In the genomic region with DNA sequence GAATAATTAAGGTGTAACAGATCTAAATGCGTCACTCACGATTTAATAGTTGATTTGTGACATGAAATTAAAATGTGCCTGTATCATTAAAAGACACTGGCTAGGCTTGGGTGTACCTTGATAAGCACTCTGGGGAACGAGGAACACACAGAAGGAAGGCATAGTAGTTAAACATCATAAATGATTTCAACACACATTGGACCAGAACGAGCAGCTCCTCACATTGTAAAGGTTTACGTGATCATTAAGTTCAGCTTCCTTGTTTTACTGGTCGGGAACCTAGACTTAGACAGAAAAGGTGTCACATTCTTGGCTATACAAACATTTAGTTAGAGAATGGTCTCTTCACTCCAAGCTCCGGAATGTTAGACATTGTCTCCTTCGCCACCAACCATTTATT, we compare ENCODE assay signal across 29 mouse cellular contexts. TPM values are rescaled to one million over a fixed set of nuclear protein-coding genes. Genes with fewer than 3 reads are reported as not detected.
DNase-seq lines count a peak whose midpoint lies in the region; ATAC-seq and TF ChIP-seq lines count a peak whose summit lies in the region.
"Had no signal": no experiment of that assay in that cellular context is flagged by ENCODE, and none has a peak within 500 bp of the region (broad histone marks: within the 10 kb centered on the region; RNA-seq: fewer than 3 reads in every experiment).

No protein-coding gene starts in this region.

- no peaks in the 10 kb centered on the region for H3K27me3 ChIP-seq in neural tube, embryonic 12.5 days (replicated peaks)
- no peaks in the 10 kb centered on the region for H3K27me3 ChIP-seq in intestine, postnatal 0 days (replicated peaks; ENCODE audit: control insufficient read depth, insufficient read depth, low read length)
- H3K27me3 ChIP-seq in limb, embryonic 15.5 days, result peaks cover 5% of the 10 kb centered on the region; the same call in 1 of the 2 replicates
- H3K27me3 ChIP-seq in forebrain, embryonic 11.5 days (ENCODE audit: control insufficient read depth, insufficient read depth, low read length), result no peaks in the 10 kb centered on the region
- H3K27me3 ChIP-seq in heart, adult 2 months (ENCODE audit: control insufficient read depth, insufficient read depth, low read length), result no peaks in the 10 kb centered on the region
- H3K27me3 ChIP-seq: midbrain, embryonic 13.5 days had no signal

- H3K9me3 ChIP-seq in neural tube, embryonic 12.5 days, result no peaks in the 10 kb centered on the region
- H3K9me3 ChIP-seq in intestine, postnatal 0 days (ENCODE audit: control insufficient read depth), result no peaks in the 10 kb centered on the region
- no peaks in the 10 kb centered on the region for H3K9me3 ChIP-seq in limb, embryonic 15.5 days
- H3K9me3 ChIP-seq in forebrain, embryonic 11.5 days (ENCODE audit: control insufficient read depth, low read length), result no peaks in the 10 kb centered on the region
- H3K9me3 ChIP-seq: forebrain, embryonic 12.5 days; midbrain, embryonic 13.5 days had no signal

- no peaks in the 10 kb centered on the region for H3K36me3 ChIP-seq in neural tube, embryonic 12.5 days
- no peaks in the 10 kb centered on the region for H3K36me3 ChIP-seq in intestine, postnatal 0 days (ENCODE audit: control insufficient read depth, insufficient read depth)
- H3K36me3 ChIP-seq in limb, embryonic 15.5 days, result no peaks in the 10 kb centered on the region
- H3K36me3 ChIP-seq in forebrain, embryonic 11.5 days (ENCODE audit: control insufficient read depth, insufficient read depth, low read length), result no peaks in the 10 kb centered on the region
- no peaks in the 10 kb centered on the region for H3K36me3 ChIP-seq in heart, adult 2 months (ENCODE audit: control insufficient read depth, insufficient read depth, low read length)
- H3K36me3 ChIP-seq: forebrain, embryonic 12.5 days; midbrain, embryonic 13.5 days had no signal

- no peak for TF ChIP-seq CTCF in intestine, postnatal 0 days (IDR thresholded peaks at IDR 0.05; ENCODE audit: low read depth)
- TF ChIP-seq CTCF in heart, adult 2 months (IDR thresholded peaks at IDR 0.05), result no peak

- 54% methylated on average over 8 of the region's 8 CpGs for WGBS in neural tube, embryonic 12.5 days
- 37% methylated on average over 8 of the region's 8 CpGs for WGBS in intestine, postnatal 0 days
- WGBS in limb, embryonic 15.5 days, result 19% methylated on average over 8 of the region's 8 CpGs
- 89% methylated on average over 8 of the region's 8 CpGs for WGBS in forebrain, embryonic 11.5 days
- 79% methylated on average over 8 of the region's 8 CpGs for WGBS in heart, adult 2 months

- ATAC-seq in neural tube, embryonic 12.5 days (ENCODE audit: low FRiP score, low read depth), result no peak
- peak; percentile 85 for ATAC-seq in intestine, postnatal 0 days
- ATAC-seq in limb, embryonic 15.5 days (ENCODE audit: insufficient number of reproducible peaks, low FRiP score, low TSS enrichment, low read depth), result no peak
- ATAC-seq in forebrain, embryonic 11.5 days (replicated peaks; ENCODE audit: low FRiP score), result no peak
- ATAC-seq: hindbrain, embryonic 16.5 days; midbrain, embryonic 13.5 days had no signal

- H3K4me3 ChIP-seq in neural tube, embryonic 12.5 days, result no peak overlapping the region
- peak overlapping the region; percentile 1; the same call in 1 of the 2 replicates for H3K4me3 ChIP-seq in intestine, postnatal 0 days (ENCODE audit: low read depth, low read length)
- H3K4me3 ChIP-seq in limb, embryonic 15.5 days, result no peak overlapping the region
- no peak overlapping the region for H3K4me3 ChIP-seq in forebrain, embryonic 11.5 days (ENCODE audit: low read depth, low read length)
- H3K4me3 ChIP-seq in heart, adult 2 months, result no peak overlapping the region
- H3K4me3 ChIP-seq: forebrain, embryonic 12.5 days; gastrocnemius, adult 2 months; midbrain, embryonic 13.5 days had no signal

- TF ChIP-seq EP300 in heart, adult 2 months (IDR thresholded peaks at IDR 0.05; ENCODE audit: insufficient read depth, low read depth, low read length), result no peak

- no peak overlapping the region for H3K27ac ChIP-seq in neural tube, embryonic 12.5 days
- peak overlapping the region; percentile 84 for H3K27ac ChIP-seq in intestine, postnatal 0 days (ENCODE audit: low read depth, low read length)
- no peak overlapping the region for H3K27ac ChIP-seq in limb, embryonic 15.5 days
- no peak overlapping the region for H3K27ac ChIP-seq in forebrain, embryonic 11.5 days (ENCODE audit: low read depth, low read length)
- H3K27ac ChIP-seq in heart, adult 2 months, result no peak overlapping the region
- H3K27ac ChIP-seq: forebrain, embryonic 12.5 days; gastrocnemius, adult 2 months; midbrain, embryonic 13.5 days; stomach, postnatal 0 days had no signal

- DNase-seq in neural tube, embryonic 10.5 days (ENCODE audit: extremely low spot score, low spot score), result no peak
- no peak for DNase-seq in forebrain, embryonic 11.5 days (ENCODE audit: low spot score)
- no peak for DNase-seq in heart, adult 2 months
- DNase-seq in layer of hippocampus, adult 18-20 months (ENCODE audit: low spot score in 2 of 2), result no peak
- DNase-seq: adrenal gland, adult 2 months; cerebellum, adult 8-10 months; gastrocnemius, adult 2 months; kidney, postnatal 14 days; liver; lung, postnatal 10 days; retina, postnatal 1 day; right cerebral cortex, postnatal 4 days had no signal

- H3K9ac ChIP-seq in neural tube, embryonic 12.5 days, result no peak overlapping the region
- no peak overlapping the region for H3K9ac ChIP-seq in intestine, postnatal 0 days (ENCODE audit: low read depth, low read length)
- H3K9ac ChIP-seq in limb, embryonic 15.5 days, result no peak overlapping the region
- H3K9ac ChIP-seq in forebrain, embryonic 11.5 days (ENCODE audit: low read length), result no peak overlapping the region
- H3K9ac ChIP-seq in heart, adult 2 months (ENCODE audit: low read depth, low read length), result no peak overlapping the region
- H3K9ac ChIP-seq: forebrain, embryonic 12.5 days; midbrain, embryonic 13.5 days had no signal

- intact Hi-C loops in heart, adult 2 months (cut with DNase I), result no loop called here

- peak overlapping the region; percentile 33 for H3K4me2 ChIP-seq in neural tube, embryonic 12.5 days (replicated peaks)
- H3K4me2 ChIP-seq in intestine, postnatal 0 days (replicated peaks; ENCODE audit: low read depth), result peak overlapping the region; percentile 52
- peak overlapping the region; percentile 21 for H3K4me2 ChIP-seq in limb, embryonic 15.5 days
- no peak overlapping the region for H3K4me2 ChIP-seq in forebrain, embryonic 11.5 days (ENCODE audit: low read depth, low read length, severe bottlenecking)
- H3K4me2 ChIP-seq: forebrain, embryonic 12.5 days; midbrain, embryonic 13.5 days had no signal

- H3K79me2 ChIP-seq in heart, adult 2 months (replicated peaks; ENCODE audit: control insufficient read depth, insufficient read depth, low read length), result no peaks in the 10 kb centered on the region

- TF ChIP-seq POLR2A in heart, adult 2 months (IDR thresholded peaks at IDR 0.05; ENCODE audit: insufficient read depth, low read depth, low read length), result no peak

- no peaks in the 10 kb centered on the region for H3K4me1 ChIP-seq in neural tube, embryonic 12.5 days
- peaks cover 7% of the 10 kb centered on the region; the same call in 1 of the 2 replicates for H3K4me1 ChIP-seq in intestine, postnatal 0 days (replicated peaks; ENCODE audit: control insufficient read depth, insufficient read depth, low read length)
- peaks cover 8% of the 10 kb centered on the region; the same call in 1 of the 2 replicates for H3K4me1 ChIP-seq in limb, embryonic 15.5 days
- no peaks in the 10 kb centered on the region for H3K4me1 ChIP-seq in forebrain, embryonic 11.5 days (replicated peaks; ENCODE audit: control insufficient read depth, insufficient read depth, low read length)
- H3K4me1 ChIP-seq in heart, adult 2 months (ENCODE audit: control insufficient read depth, insufficient read depth, low read length), result no peaks in the 10 kb centered on the region
- H3K4me1 ChIP-seq: forebrain, embryonic 12.5 days had no signal

RNA-seq across cellular contexts. Expression of a gene that starts 11.8 kb away (rescaled TPM):
- not detected in 2 replicates for polyA plus RNA-seq in neural tube, embryonic 12.5 days (2016; fragmentation: Nextera tagmentation; extraction: Ambion mirVana)
- polyA plus RNA-seq in intestine, postnatal 0 days (2015; fragmentation: Nextera tagmentation; extraction: Ambion mirVana), result not detected in 2 replicates
- polyA plus RNA-seq in limb, embryonic 15.5 days (2015; fragmentation: Nextera tagmentation; extraction: Ambion mirVana), result not detected in 2 replicates
- polyA plus RNA-seq in forebrain, embryonic 11.5 days (2014; fragmentation: Nextera tagmentation; extraction: Ambion mirVana), result not detected in 2 replicates
- not detected for total RNA-seq in heart, adult 2 months (2021)
- not detected in 2 replicates for polyA plus RNA-seq in heart, adult 2 months (2012; rRNA removed)
- not detected for total RNA-seq in layer of hippocampus, adult 18-20 months (2021)
- total RNA-seq: adrenal gland, adult 2 months; common myeloid progenitor, adult 5-6 weeks; gastrocnemius, adult 2 months; granulocyte monocyte progenitor cell, adult 5-6 weeks; hematopoietic stem cell, adult 5-6 weeks; layer of hippocampus, postnatal 10 days; left cerebral cortex, adult 8-10 months; megakaryocyte progenitor cell, adult 5-6 weeks had no signal
- polyA plus RNA-seq: adrenal gland, adult 2 months; forebrain, embryonic 12.5 days; heart, embryonic 14.5 days; hindbrain, embryonic 16.5 days; liver, embryonic 16.5 days; midbrain, embryonic 13.5 days; stomach, postnatal 0 days; thymus, postnatal 0 days; urinary bladder, adult 2 months had no signal

RNA-seq across cellular contexts. Expression of a gene that starts 27.2 kb away (rescaled TPM):
- polyA plus RNA-seq in neural tube, embryonic 12.5 days (2016; fragmentation: Nextera tagmentation; extraction: Ambion mirVana), result not detected in 2 replicates
- polyA plus RNA-seq in intestine, postnatal 0 days (2015; fragmentation: Nextera tagmentation; extraction: Ambion mirVana), result not detected in 2 replicates
- polyA plus RNA-seq in limb, embryonic 15.5 days (2015; fragmentation: Nextera tagmentation; extraction: Ambion mirVana), result 8.2 and 17.6 TPM in 2 replicates
- polyA plus RNA-seq in forebrain, embryonic 11.5 days (2014; fragmentation: Nextera tagmentation; extraction: Ambion mirVana), result not detected in 2 replicates
- total RNA-seq in heart, adult 2 months (2021), result not detected
- not detected in 2 replicates for polyA plus RNA-seq in heart, adult 2 months (2012; rRNA removed)
- total RNA-seq in layer of hippocampus, adult 18-20 months (2021), result not detected
- total RNA-seq: adrenal gland, adult 2 months; common myeloid progenitor, adult 5-6 weeks; gastrocnemius, adult 2 months; granulocyte monocyte progenitor cell, adult 5-6 weeks; hematopoietic stem cell, adult 5-6 weeks; layer of hippocampus, postnatal 10 days; left cerebral cortex, adult 8-10 months; megakaryocyte progenitor cell, adult 5-6 weeks had no signal
- polyA plus RNA-seq: adrenal gland, adult 2 months; forebrain, embryonic 12.5 days; heart, embryonic 14.5 days; hindbrain, embryonic 16.5 days; liver, embryonic 16.5 days; midbrain, embryonic 13.5 days; thymus, postnatal 0 days; urinary bladder, adult 2 months had no signal

RNA-seq across cellular contexts. Expression of a gene that starts 37.3 kb away (rescaled TPM):
- polyA plus RNA-seq in neural tube, embryonic 12.5 days (2016; fragmentation: Nextera tagmentation; extraction: Ambion mirVana), result 0.28 and 0.29 TPM in 2 replicates
- polyA plus RNA-seq in intestine, postnatal 0 days (2015; fragmentation: Nextera tagmentation; extraction: Ambion mirVana), result 48.9 and 56.8 TPM in 2 replicates
- 2.5 and 3.2 TPM in 2 replicates for polyA plus RNA-seq in limb, embryonic 15.5 days (2015; fragmentation: Nextera tagmentation; extraction: Ambion mirVana)
- polyA plus RNA-seq in forebrain, embryonic 11.5 days (2014; fragmentation: Nextera tagmentation; extraction: Ambion mirVana), result 1.3 and 1.5 TPM in 2 replicates
- total RNA-seq in heart, adult 2 months (2021), result not detected
- polyA plus RNA-seq in heart, adult 2 months (2012; rRNA removed), result 0.10 TPM in 1 of 2 replicates, not detected in the other
- not detected for total RNA-seq in layer of hippocampus, adult 18-20 months (2021)
- total RNA-seq: adrenal gland, adult 2 months; common myeloid progenitor, adult 5-6 weeks; gastrocnemius, adult 2 months; granulocyte monocyte progenitor cell, adult 5-6 weeks; hematopoietic stem cell, adult 5-6 weeks; layer of hippocampus, postnatal 10 days; left cerebral cortex, adult 8-10 months; megakaryocyte progenitor cell, adult 5-6 weeks had no signal
- polyA plus RNA-seq: adrenal gland, adult 2 months; hindbrain, embryonic 16.5 days; midbrain, embryonic 13.5 days had no signal

RNA-seq across cellular contexts. Expression of a gene that starts 47.3 kb away (rescaled TPM):
- polyA plus RNA-seq in neural tube, embryonic 12.5 days (2016; fragmentation: Nextera tagmentation; extraction: Ambion mirVana), result not detected in 2 replicates
- polyA plus RNA-seq in intestine, postnatal 0 days (2015; fragmentation: Nextera tagmentation; extraction: Ambion mirVana), result 0.37 and 2.0 TPM in 2 replicates
- polyA plus RNA-seq in limb, embryonic 15.5 days (2015; fragmentation: Nextera tagmentation; extraction: Ambion mirVana), result not detected in 2 replicates
- polyA plus RNA-seq in forebrain, embryonic 11.5 days (2014; fragmentation: Nextera tagmentation; extraction: Ambion mirVana), result not detected in 2 replicates
- not detected for total RNA-seq in heart, adult 2 months (2021)
- polyA plus RNA-seq in heart, adult 2 months (2012; rRNA removed), result not detected in 2 replicates
- not detected for total RNA-seq in layer of hippocampus, adult 18-20 months (2021)
- total RNA-seq: adrenal gland, adult 2 months; common myeloid progenitor, adult 5-6 weeks; gastrocnemius, adult 2 months; granulocyte monocyte progenitor cell, adult 5-6 weeks; hematopoietic stem cell, adult 5-6 weeks; layer of hippocampus, postnatal 10 days; left cerebral cortex, adult 8-10 months; megakaryocyte progenitor cell, adult 5-6 weeks had no signal
- polyA plus RNA-seq: adrenal gland, adult 2 months; forebrain, embryonic 12.5 days; heart, embryonic 14.5 days; hindbrain, embryonic 16.5 days; liver, embryonic 16.5 days; midbrain, embryonic 13.5 days; stomach, postnatal 0 days; thymus, postnatal 0 days; urinary bladder, adult 2 months had no signal

Comparison
In these comparisons a context has a peak if more than half of its experiments do, and no peak if none do; other contexts are left out.
1. RNA of a gene that starts 37.3 kb away (polyA plus RNA-seq): 48.9 to 56.8 TPM in intestine, postnatal 0 days; 2.5 to 3.2 TPM in limb, embryonic 15.5 days, 1.3 to 1.5 TPM in forebrain, embryonic 11.5 days, 0.28 to 0.29 TPM in neural tube, embryonic 12.5 days and 0.10 TPM in heart, adult 2 months; every median in the first group is over 10 times any median in the second.